In the genomic region with DNA sequence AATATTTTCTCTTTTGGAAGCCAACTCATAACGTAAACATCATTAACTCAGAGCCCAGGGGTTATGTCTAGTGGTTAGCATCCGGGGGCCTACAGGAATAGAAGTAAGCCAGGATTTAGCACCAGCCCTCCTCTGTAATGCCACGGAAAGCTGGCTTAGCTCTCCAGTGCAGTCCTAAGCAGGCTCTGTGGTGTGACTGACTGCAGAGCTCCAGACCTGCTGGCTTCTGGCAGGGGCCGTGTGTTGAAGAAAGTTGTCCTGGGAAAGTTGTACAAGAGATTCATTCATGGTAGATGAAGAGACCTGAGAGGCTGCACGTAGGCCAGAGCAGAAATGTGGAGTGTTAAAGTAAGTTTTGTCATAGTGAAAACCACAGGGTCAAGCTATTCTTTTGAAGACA, we compare ENCODE assay signal across 15 mouse cellular contexts. TPM values are rescaled to one million over a fixed set of nuclear protein-coding genes. Genes with fewer than 3 reads are reported as not detected.
DNase-seq lines count a peak whose midpoint lies in the region; ATAC-seq and TF ChIP-seq lines count a peak whose summit lies in the region.
"Had no signal": no experiment of that assay in that cellular context is flagged by ENCODE, and none has a peak within 500 bp of the region (broad histone marks: within the 10 kb centered on the region; RNA-seq: fewer than 3 reads in every experiment).

No protein-coding gene starts in this region.

- TF ChIP-seq CTCF in kidney, postnatal 0 days (IDR thresholded peaks at IDR 0.05; ENCODE audit: low read depth) = no peak
- no peak for TF ChIP-seq CTCF in brain, embryonic 14.5 days (IDR thresholded peaks at IDR 0.05; ENCODE audit: borderline replicate concordance, extremely low read depth, insufficient read depth, insufficient read length)

- no peak for DNase-seq in kidney, postnatal 0 days (ENCODE audit: low spot score)
- peak; percentile 17 for DNase-seq in brain, embryonic 14.5 days (ENCODE audit: low read depth)
- no peak for DNase-seq in ovary, postnatal 36 days (ENCODE audit: low spot score)
- no peak for DNase-seq in cerebellum, adult 9-11 months
- DNase-seq in gastrocnemius, postnatal 4 days (ENCODE audit: low spot score in 2 of 2) = no peak
- DNase-seq: thymus, postnatal 36 days had no signal

- H3K4me2 ChIP-seq in kidney, postnatal 0 days (ENCODE audit: low read length) = no peak overlapping the region
- no peak overlapping the region for H3K4me2 ChIP-seq in kidney, embryonic 15.5 days
- H3K4me2 ChIP-seq in embryonic facial prominence, embryonic 13.5 days = no peak overlapping the region
- H3K4me2 ChIP-seq in limb, embryonic 12.5 days = no peak overlapping the region
- H3K4me2 ChIP-seq: hindbrain, embryonic 12.5 days; midbrain, embryonic 12.5 days; neural tube, embryonic 13.5 days had no signal

- 0 out of 2 replicates have a peak, but pooled peaks have one; percentile 17 for ATAC-seq in kidney, postnatal 0 days (replicated peaks; ENCODE audit: low FRiP score, low read depth)
- ATAC-seq in kidney, embryonic 15.5 days (replicated peaks; ENCODE audit: low FRiP score) = no peak
- 0 out of 2 replicates have a peak, but pooled peaks have one; percentile 56 for ATAC-seq in embryonic facial prominence, embryonic 13.5 days (ENCODE audit: insufficient number of reproducible peaks, insufficient read depth, low FRiP score, low TSS enrichment, low read depth)
- 0 out of 2 replicates have a peak, but pooled peaks have one; percentile 50 for ATAC-seq in limb, embryonic 12.5 days (ENCODE audit: insufficient number of reproducible peaks, insufficient read depth, low FRiP score, low TSS enrichment, low read depth)
- ATAC-seq: activated CD4-positive, CD25-positive, alpha-beta regulatory T cell, adult 4 months; forebrain, embryonic 16.5 days had no signal

- H3K27ac ChIP-seq in kidney, postnatal 0 days = no peak overlapping the region
- no peak overlapping the region for H3K27ac ChIP-seq in kidney, embryonic 15.5 days
- H3K27ac ChIP-seq in embryonic facial prominence, embryonic 13.5 days = peak overlapping the region; percentile 64
- H3K27ac ChIP-seq in limb, embryonic 12.5 days = peak overlapping the region; percentile 51
- H3K27ac ChIP-seq: hindbrain, embryonic 12.5 days; midbrain, embryonic 12.5 days; neural tube, embryonic 13.5 days had no signal

- no peaks in the 10 kb centered on the region for H3K36me3 ChIP-seq in kidney, postnatal 0 days (ENCODE audit: insufficient read depth, low read length)
- no peaks in the 10 kb centered on the region for H3K36me3 ChIP-seq in kidney, embryonic 15.5 days
- no peaks in the 10 kb centered on the region for H3K36me3 ChIP-seq in embryonic facial prominence, embryonic 13.5 days
- no peaks in the 10 kb centered on the region for H3K36me3 ChIP-seq in limb, embryonic 12.5 days
- H3K36me3 ChIP-seq: hindbrain, embryonic 12.5 days; midbrain, embryonic 12.5 days; neural tube, embryonic 13.5 days had no signal

- H3K4me3 ChIP-seq in kidney, postnatal 0 days (replicated peaks; ENCODE audit: low read depth, low read length) = no peak overlapping the region
- no peak overlapping the region for H3K4me3 ChIP-seq in kidney, embryonic 15.5 days (replicated peaks)
- no peak overlapping the region for H3K4me3 ChIP-seq in embryonic facial prominence, embryonic 13.5 days
- H3K4me3 ChIP-seq in limb, embryonic 12.5 days (replicated peaks) = no peak overlapping the region
- H3K4me3 ChIP-seq: hindbrain, embryonic 12.5 days; midbrain, embryonic 12.5 days; neural tube, embryonic 13.5 days had no signal

- no peaks in the 10 kb centered on the region for H3K4me1 ChIP-seq in kidney, postnatal 0 days (replicated peaks; ENCODE audit: insufficient read depth, low read length)
- H3K4me1 ChIP-seq in kidney, embryonic 15.5 days = no peaks in the 10 kb centered on the region
- peaks cover 8% of the 10 kb centered on the region for H3K4me1 ChIP-seq in embryonic facial prominence, embryonic 13.5 days
- H3K4me1 ChIP-seq in limb, embryonic 12.5 days (replicated peaks) = peaks cover 4% of the 10 kb centered on the region; the same call in 1 of the 2 replicates
- H3K4me1 ChIP-seq: hindbrain, embryonic 12.5 days; midbrain, embryonic 12.5 days had no signal

- no peak overlapping the region for H3K9ac ChIP-seq in kidney, postnatal 0 days (ENCODE audit: low read depth, low read length)
- no peak overlapping the region for H3K9ac ChIP-seq in kidney, embryonic 15.5 days
- H3K9ac ChIP-seq in embryonic facial prominence, embryonic 13.5 days = no peak overlapping the region
- no peak overlapping the region for H3K9ac ChIP-seq in limb, embryonic 12.5 days (replicated peaks)
- H3K9ac ChIP-seq: hindbrain, embryonic 12.5 days; midbrain, embryonic 12.5 days; neural tube, embryonic 13.5 days had no signal

- 44% methylated on average over 5 of the region's 5 CpGs for WGBS in kidney, postnatal 0 days
- WGBS in kidney, embryonic 15.5 days = 41% methylated on average over 5 of the region's 5 CpGs
- WGBS in embryonic facial prominence, embryonic 13.5 days = 17% methylated on average over 5 of the region's 5 CpGs
- WGBS in limb, embryonic 12.5 days = 26% methylated on average over 5 of the region's 5 CpGs

- TF ChIP-seq POLR2A in brain, embryonic 14.5 days (IDR thresholded peaks at IDR 0.05; ENCODE audit: borderline replicate concordance, extremely low read depth, insufficient read depth, insufficient read length, poor library complexity, severe bottlenecking) = no peak

- H3K27me3 ChIP-seq in kidney, postnatal 0 days (ENCODE audit: insufficient read depth, low read length) = no peaks in the 10 kb centered on the region
- H3K27me3 ChIP-seq in kidney, embryonic 15.5 days = no peaks in the 10 kb centered on the region
- no peaks in the 10 kb centered on the region for H3K27me3 ChIP-seq in embryonic facial prominence, embryonic 13.5 days
- H3K27me3 ChIP-seq in limb, embryonic 12.5 days = no peaks in the 10 kb centered on the region
- H3K27me3 ChIP-seq: hindbrain, embryonic 12.5 days; midbrain, embryonic 12.5 days; neural tube, embryonic 13.5 days had no signal

- H3K9me3 ChIP-seq in kidney, postnatal 0 days (replicated peaks; ENCODE audit: low read length) = no peaks in the 10 kb centered on the region
- no peaks in the 10 kb centered on the region for H3K9me3 ChIP-seq in kidney, embryonic 15.5 days (replicated peaks)
- no peaks in the 10 kb centered on the region for H3K9me3 ChIP-seq in embryonic facial prominence, embryonic 13.5 days
- H3K9me3 ChIP-seq in limb, embryonic 12.5 days = no peaks in the 10 kb centered on the region
- H3K9me3 ChIP-seq: hindbrain, embryonic 12.5 days; midbrain, embryonic 12.5 days; neural tube, embryonic 13.5 days had no signal

RNA-seq across cellular contexts. Expression of a gene that starts 5.5 kb away (rescaled TPM):
- polyA plus RNA-seq in kidney, postnatal 0 days (2015; fragmentation: Nextera tagmentation; extraction: Ambion mirVana) = 21.7 and 24.4 TPM in 2 replicates
- 12.7 and 17.3 TPM in 2 replicates for polyA plus RNA-seq in kidney, embryonic 15.5 days (2015; fragmentation: Nextera tagmentation; extraction: Ambion mirVana)
- polyA plus RNA-seq in brain, embryonic 14.5 days (2012; rRNA removed) = 13.1 and 26.8 TPM in 2 replicates
- polyA plus RNA-seq in embryonic facial prominence, embryonic 13.5 days (2015; fragmentation: Nextera tagmentation; extraction: Ambion mirVana) = 19.2 and 20.3 TPM in 2 replicates
- 16.8 TPM in 2 replicates for polyA plus RNA-seq in limb, embryonic 12.5 days (2016; fragmentation: Nextera tagmentation; extraction: Ambion mirVana)
- total RNA-seq in gastrocnemius, postnatal 4 days (2021) = 10 to 100 TPM; 20.5 to 24.0 TPM
- polyA plus RNA-seq: activated CD4-positive, CD25-positive, alpha-beta regulatory T cell, adult 4 months had no signal

RNA-seq across cellular contexts. Expression of a gene that starts 42.2 kb away (rescaled TPM):
- polyA plus RNA-seq in kidney, postnatal 0 days (2015; fragmentation: Nextera tagmentation; extraction: Ambion mirVana) = 7.1 and 7.2 TPM in 2 replicates
- 9.7 and 12.2 TPM in 2 replicates for polyA plus RNA-seq in kidney, embryonic 15.5 days (2015; fragmentation: Nextera tagmentation; extraction: Ambion mirVana)
- polyA plus RNA-seq in brain, embryonic 14.5 days (2012; rRNA removed) = 1.8 and 3.4 TPM in 2 replicates
- 28.1 and 33.0 TPM in 2 replicates for polyA plus RNA-seq in embryonic facial prominence, embryonic 13.5 days (2015; fragmentation: Nextera tagmentation; extraction: Ambion mirVana)
- polyA plus RNA-seq in limb, embryonic 12.5 days (2016; fragmentation: Nextera tagmentation; extraction: Ambion mirVana) = 14.6 and 16.5 TPM in 2 replicates
- 10 to 100 TPM; 16.1 to 19.3 TPM for total RNA-seq in gastrocnemius, postnatal 4 days (2021)
- total RNA-seq: liver, adult 2 months had no signal
- polyA plus RNA-seq: activated CD4-positive, CD25-positive, alpha-beta regulatory T cell, adult 4 months; liver, adult 2 months had no signal

Comparison
In these comparisons a context has a peak if more than half of its experiments do, and no peak if none do; other contexts are left out.
1. H3K27ac ChIP-seq: peak in embryonic facial prominence, embryonic 13.5 days (single experiment) and limb, embryonic 12.5 days (single experiment); none in kidney, postnatal 0 days (single experiment) and kidney, embryonic 15.5 days (single experiment).